ENCODE assay signal across 26 mouse cellular contexts in genomic region chr11:7179276-7179675, GRCm38 (mm10). TPM values are rescaled to one million over a fixed set of nuclear protein-coding genes. Genes with fewer than 3 reads are reported as not detected.
"Had no signal": no experiment of that assay in that cellular context is flagged by ENCODE, and none has a peak within 500 bp of the region (broad histone marks: within the 10 kb centered on the region; RNA-seq: fewer than 3 reads in every experiment).

No protein-coding gene starts in this region.

- H3K9me3 ChIP-seq: limb, embryonic 12.5 days; limb, embryonic 15.5 days; midbrain, embryonic 13.5 days had no signal

- H3K4me1 ChIP-seq: limb, embryonic 12.5 days; limb, embryonic 15.5 days had no signal

- H3K9ac ChIP-seq: limb, embryonic 12.5 days; limb, embryonic 15.5 days; liver, embryonic 14.5 days; midbrain, embryonic 13.5 days had no signal

- H3K36me3 ChIP-seq: limb, embryonic 12.5 days; limb, embryonic 15.5 days; midbrain, embryonic 13.5 days had no signal

- H3K4me3 ChIP-seq: limb, embryonic 12.5 days; limb, embryonic 15.5 days; midbrain, embryonic 13.5 days had no signal

- H3K4me2 ChIP-seq: limb, embryonic 12.5 days; limb, embryonic 15.5 days; liver, embryonic 11.5 days; midbrain, embryonic 13.5 days had no signal

- ATAC-seq: hindbrain, postnatal 0 days; inflammation-experienced regulatory T-cells, adult 6 months; liver, postnatal 0 days; midbrain, embryonic 13.5 days; midbrain, embryonic 16.5 days had no signal

- H3K27me3 ChIP-seq: limb, embryonic 12.5 days; limb, embryonic 15.5 days; midbrain, embryonic 13.5 days had no signal

- H3K27ac ChIP-seq: hindbrain, postnatal 0 days; kidney, postnatal 0 days; limb, embryonic 12.5 days; limb, embryonic 15.5 days; liver, embryonic 14.5 days; macrophage; midbrain, embryonic 13.5 days had no signal

- DNase-seq: kidney, adult 2 months; kidney, postnatal 36 days; left cerebral cortex, postnatal 4 days; liver, postnatal 0 days; lung, postnatal 14 days; thymus, adult 2 months; thymus, postnatal 14 days; thymus, postnatal 4 days had no signal

RNA-seq across cellular contexts. Expression of gene Gm11985, which starts 9.1 kb away (rescaled TPM):
- total RNA-seq: hindbrain, postnatal 0 days; layer of hippocampus, adult 18-20 months; layer of hippocampus, postnatal 14 days; left cerebral cortex, adult 8-10 months; left cerebral cortex, postnatal 14 days; left cerebral cortex, postnatal 4 days; megakaryocyte, adult 5-6 weeks had no signal
- polyA plus RNA-seq: hindbrain, postnatal 0 days; inflammation-experienced regulatory T-cells, adult 6 months; kidney, adult 2 months; kidney, embryonic 14.5 days; kidney, postnatal 0 days; limb, embryonic 12.5 days; limb, embryonic 15.5 days; liver, embryonic 11.5 days; liver, embryonic 14.5 days; macrophage; midbrain, embryonic 13.5 days; midbrain, embryonic 16.5 days; neural tube, embryonic 11.5 days; thymus, adult 2 months had no signal

RNA-seq across cellular contexts. Expression of gene Igfbp1, which starts 18.3 kb away (rescaled TPM):
- total RNA-seq: hindbrain, postnatal 0 days; layer of hippocampus, adult 18-20 months; layer of hippocampus, postnatal 14 days; left cerebral cortex, adult 8-10 months; megakaryocyte, adult 5-6 weeks had no signal
- polyA plus RNA-seq: hindbrain, postnatal 0 days; inflammation-experienced regulatory T-cells, adult 6 months; macrophage; neural tube, embryonic 14.5 days had no signal

RNA-seq across cellular contexts. Expression of gene Igfbp3, which starts 34.4 kb away (rescaled TPM):
- polyA plus RNA-seq: inflammation-experienced regulatory T-cells, adult 6 months; macrophage had no signal
